Mouse (Mus musculus) forebrain, embryonic 13.5 days (tissue): ENCODE results near the gene Gm10647. TPM values are rescaled to one million over a fixed set of nuclear protein-coding genes. Genes with fewer than 3 reads are reported as not detected.

Experiments
- polyA plus RNA-seq: library from polyadenylated mRNA; unstranded; fragments of >200 nt; fragmentation: Nextera tagmentation; extraction: Ambion mirVana; gene quantifications from 2 replicates; pipeline ENCODE4 v1.2.1, GENCODE M21; 2015

Gm10647 gene
- polyA plus RNA-seq, 1 experiment from 2014 or later, result 0.22 TPM

Other genes with a start within 250 kb of the Gm10647 start
- gene Usp3, start 203.9 kb upstream of the Gm10647 start, polyA plus RNA-seq, result 127 and 131 TPM in 2 replicates
- 2.5 and 3.1 TPM in 2 replicates for gene Car12, start 83.4 kb upstream of the Gm10647 start, polyA plus RNA-seq
- 24.7 and 25.9 TPM in 2 replicates for gene Aph1b, start 1.5 kb upstream of the Gm10647 start, polyA plus RNA-seq
- gene Aph1c, start 37.7 kb downstream of the Gm10647 start, polyA plus RNA-seq, result 1.4 and 2.9 TPM in 2 replicates
- gene Rab8b, start 122.6 kb downstream of the Gm10647 start, polyA plus RNA-seq, result 41.0 and 43.8 TPM in 2 replicates
- gene Rps27l, start 149.0 kb downstream of the Gm10647 start, polyA plus RNA-seq, result 470 and 585 TPM in 2 replicates
- 8.1 and 8.5 TPM in 2 replicates for gene Lactb, start 178.4 kb downstream of the Gm10647 start, polyA plus RNA-seq